Mouse (Mus musculus): Measurements from ENCODE around the gene Zfp599. TPM values are rescaled to one million over a fixed set of nuclear protein-coding genes. Genes with fewer than 3 reads are reported as not detected.
"Not testable (repeated sequence)": the region's sequence is repeated elsewhere in the genome, so short reads cannot be mapped to it uniquely, and the experiment has no call there.

Gene Zfp599
- polyA plus RNA-seq, 1 experiment from 2014 or later: 8.1 TPM

DNA sequence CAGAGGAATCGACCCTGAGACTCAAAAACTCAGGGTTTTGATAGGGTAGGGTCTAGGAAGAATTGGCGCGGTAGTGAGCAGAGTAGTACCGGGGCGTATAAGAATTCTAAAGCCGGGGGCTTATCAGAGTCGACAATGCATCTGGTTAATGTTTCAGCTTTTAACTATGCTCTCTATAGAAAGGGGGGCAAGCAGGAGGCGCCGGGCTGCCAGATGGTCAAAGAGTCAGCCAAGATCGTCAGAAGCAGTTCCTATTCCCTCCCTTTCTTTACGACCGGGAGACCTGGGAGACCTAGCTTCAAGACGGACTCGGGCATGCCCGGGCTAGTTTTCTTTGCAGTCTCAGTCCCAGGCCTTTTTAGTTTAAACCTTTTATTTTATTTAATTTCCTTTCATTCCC lies 32.8 kb downstream of the Zfp599 start:
- H3K36me3 ChIP-seq (ENCODE audit: control insufficient read depth, insufficient read depth, low read length): no peaks in the 10 kb centered on the region
- WGBS: 85% methylated on average over 15 of the region's 15 CpGs
- H3K4me3 ChIP-seq (ENCODE audit: low read depth, low read length): no peak overlapping the region
- no peak overlapping the region for H3K27ac ChIP-seq (ENCODE audit: low read depth, low read length)
- ATAC-seq (ENCODE audit: low FRiP score) (no peak), DNase-seq (ENCODE audit: low spot score) (no peak)
- H3K9me3 ChIP-seq (ENCODE audit: control insufficient read depth, low read length): no peaks in the 10 kb centered on the region
- H3K9ac ChIP-seq (ENCODE audit: low read depth, low read length): no peak overlapping the region
- H3K4me2 ChIP-seq (replicated peaks; ENCODE audit: low read depth, low read length): no peak overlapping the region
- H3K4me1 ChIP-seq (replicated peaks; ENCODE audit: control insufficient read depth, insufficient read depth, low read length): no peaks in the 10 kb centered on the region
- no peaks in the 10 kb centered on the region for H3K27me3 ChIP-seq (ENCODE audit: control insufficient read depth, insufficient read depth, low read length)

DNA sequence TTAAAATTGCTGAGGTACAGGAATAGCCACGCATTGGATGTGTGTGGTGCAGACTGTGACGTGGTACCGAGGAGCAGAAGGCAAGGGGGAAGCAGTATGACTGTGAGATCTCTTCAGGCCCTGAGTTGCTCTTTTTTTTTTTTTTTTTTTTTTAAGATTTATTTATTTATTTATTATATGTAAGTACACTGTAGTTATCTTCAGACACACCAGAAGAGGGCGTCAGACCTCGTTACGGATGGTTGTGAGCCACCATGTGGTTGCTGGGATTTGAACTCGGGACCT lies 33.4 kb downstream of the Zfp599 start:
- H3K27ac ChIP-seq (ENCODE audit: low read depth, low read length): not testable (repeated sequence)
- H3K4me3 ChIP-seq (ENCODE audit: low read depth, low read length): peak overlapping the region; percentile 74

GRCm38 (mm10) chr9:22225581-22226388 lies 33.9 kb downstream of the Zfp599 start, which contains the start of gene Zfp809:
Gene Zfp809, plus strand, starts transcription at chr9:22225714.
- H3K27ac ChIP-seq (ENCODE audit: low read depth, low read length): peak within 1 kb of the TSS; percentile 78
- peak; percentile 99 for ATAC-seq (ENCODE audit: low FRiP score)
- H3K4me3 ChIP-seq (ENCODE audit: low read depth, low read length): peak within 1 kb of the TSS; percentile 74
- no peaks in the 10 kb centered on the region for H3K9me3 ChIP-seq (ENCODE audit: control insufficient read depth, low read length)
- peak within 1 kb of the TSS; percentile 58 for H3K4me2 ChIP-seq (replicated peaks; ENCODE audit: low read depth, low read length)
- no peaks in the 10 kb centered on the region for H3K36me3 ChIP-seq (ENCODE audit: control insufficient read depth, insufficient read depth, low read length)
- no peaks in the 10 kb centered on the region for H3K4me1 ChIP-seq (replicated peaks; ENCODE audit: control insufficient read depth, insufficient read depth, low read length)
- peak within 1 kb of the TSS; percentile 80 for H3K9ac ChIP-seq (ENCODE audit: low read depth, low read length)
- no peaks in the 10 kb centered on the region for H3K27me3 ChIP-seq (ENCODE audit: control insufficient read depth, insufficient read depth, low read length)
- DNase-seq (ENCODE audit: low spot score): peak; percentile 98
- 2% methylated on average over 35 of the region's 35 CpGs for WGBS

More for the DNA sequence above, 33.4 kb downstream of the Zfp599 start:
- H3K9me3 ChIP-seq (ENCODE audit: control insufficient read depth, low read length); H3K27me3 ChIP-seq (ENCODE audit: control insufficient read depth, insufficient read depth, low read length); ATAC-seq (ENCODE audit: low FRiP score); H3K4me1 ChIP-seq (replicated peaks; ENCODE audit: control insufficient read depth, insufficient read depth, low read length); H3K9ac ChIP-seq (ENCODE audit: low read depth, low read length); H3K36me3 ChIP-seq (ENCODE audit: control insufficient read depth, insufficient read depth, low read length); DNase-seq (ENCODE audit: low spot score): not testable (repeated sequence)
- H3K4me2 ChIP-seq (replicated peaks; ENCODE audit: low read depth, low read length): peak overlapping the region; percentile 58
- 61% methylated on average over 7 of the region's 7 CpGs for WGBS

- peak; percentile 60 for DNase-seq (ENCODE audit: low spot score)
- WGBS: 22% methylated on average over 17 of the region's 17 CpGs
- H3K4me2 ChIP-seq (replicated peaks; ENCODE audit: low read depth, low read length): peak overlapping the region; percentile 58
- peak; percentile 77 for ATAC-seq (ENCODE audit: low FRiP score)
- H3K36me3 ChIP-seq (ENCODE audit: control insufficient read depth, insufficient read depth, low read length): no peaks in the 10 kb centered on the region
- no peak overlapping the region; the same call in 1 of the 2 replicates for H3K27ac ChIP-seq (ENCODE audit: low read depth, low read length)
- H3K4me1 ChIP-seq (replicated peaks; ENCODE audit: control insufficient read depth, insufficient read depth, low read length): no peaks in the 10 kb centered on the region
- H3K9ac ChIP-seq (ENCODE audit: low read depth, low read length): peak overlapping the region; percentile 80
- H3K4me3 ChIP-seq (ENCODE audit: low read depth, low read length): peak overlapping the region; percentile 74
- H3K27me3 ChIP-seq (ENCODE audit: control insufficient read depth, insufficient read depth, low read length): no peaks in the 10 kb centered on the region
- no peaks in the 10 kb centered on the region for H3K9me3 ChIP-seq (ENCODE audit: control insufficient read depth, low read length)
Observed at GRCm38 (mm10) chr9:22224536-22225503, 34.9 kb downstream of the Zfp599 start.

- 96% methylated on average over 4 of the region's 4 CpGs for WGBS
- Histone ChIP-seq H3K27me3 (ENCODE audit: control insufficient read depth, insufficient read depth, low read length) (no peaks in the 10 kb centered on the region), H3K27ac (ENCODE audit: low read depth, low read length) (no peak overlapping the region), H3K9ac (ENCODE audit: low read depth, low read length) (no peak overlapping the region), H3K4me1 (replicated peaks; ENCODE audit: control insufficient read depth, insufficient read depth, low read length) (no peaks in the 10 kb centered on the region), H3K4me3 (ENCODE audit: low read depth, low read length) (no peak overlapping the region), H3K36me3 (ENCODE audit: control insufficient read depth, insufficient read depth, low read length) (no peaks in the 10 kb centered on the region), H3K4me2 (replicated peaks; ENCODE audit: low read depth, low read length) (no peak overlapping the region), H3K9me3 (ENCODE audit: control insufficient read depth, low read length) (no peaks in the 10 kb centered on the region)
- DNase-seq (ENCODE audit: low spot score): no peak
- ATAC-seq (ENCODE audit: low FRiP score): no peak
Observed at GRCm38 (mm10) chr9:22224066-22224465, 35.6 kb downstream of the Zfp599 start.

DNA sequence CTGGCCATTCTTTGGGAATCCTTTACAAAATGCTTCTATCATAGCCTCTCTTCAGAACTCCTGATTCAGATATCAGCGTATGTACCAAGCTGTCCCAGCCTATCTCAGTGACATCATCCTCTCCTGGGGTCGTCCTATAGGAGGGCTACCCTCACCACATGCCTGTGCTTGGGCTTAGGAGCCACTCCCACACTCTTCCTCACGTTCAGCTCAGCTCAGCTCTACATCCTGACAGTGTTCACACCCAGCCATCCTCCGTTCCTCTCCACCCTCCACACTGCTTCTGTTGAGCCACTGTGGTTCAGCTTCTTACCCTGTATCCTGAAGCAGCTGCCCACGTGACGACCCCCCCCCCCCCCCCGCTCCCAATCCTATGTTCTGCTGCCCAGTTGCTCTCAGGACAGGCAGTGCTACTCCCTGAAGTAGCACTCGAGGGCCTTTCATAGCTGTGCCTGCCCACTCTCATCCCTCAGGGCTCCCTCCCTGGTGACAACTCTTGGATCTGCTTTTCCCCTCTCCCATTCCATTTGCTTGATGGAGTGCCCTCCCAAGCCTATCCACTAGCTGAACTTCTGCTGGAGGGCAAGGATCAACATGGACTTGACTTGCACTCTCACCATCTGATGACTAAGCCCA lies 41.7 kb downstream of the Zfp599 start:
- no peak overlapping the region for H3K9ac ChIP-seq (ENCODE audit: low read depth, low read length)
- no peak for DNase-seq (ENCODE audit: low spot score)

GRCm38 (mm10) chr9:22216705-22217104 lies 43.0 kb downstream of the Zfp599 start:
- H3K27me3 ChIP-seq (ENCODE audit: control insufficient read depth, insufficient read depth, low read length): no peaks in the 10 kb centered on the region
- no peaks in the 10 kb centered on the region for H3K9me3 ChIP-seq (ENCODE audit: control insufficient read depth, low read length)
- H3K4me1 ChIP-seq (replicated peaks; ENCODE audit: control insufficient read depth, insufficient read depth, low read length): no peaks in the 10 kb centered on the region
- no peaks in the 10 kb centered on the region for H3K36me3 ChIP-seq (ENCODE audit: control insufficient read depth, insufficient read depth, low read length)
- H3K4me3 ChIP-seq (ENCODE audit: low read depth, low read length): no peak overlapping the region
- no peak for ATAC-seq (ENCODE audit: low FRiP score)
- H3K4me2 ChIP-seq (replicated peaks; ENCODE audit: low read depth, low read length): no peak overlapping the region
- H3K9ac ChIP-seq (ENCODE audit: low read depth, low read length): no peak overlapping the region
- 54% methylated on average over 3 of the region's 3 CpGs for WGBS
- no peak for DNase-seq (ENCODE audit: low spot score)
- H3K27ac ChIP-seq (ENCODE audit: low read depth, low read length): no peak overlapping the region

More for the DNA sequence above, 41.7 kb downstream of the Zfp599 start:
- Histone ChIP-seq H3K27me3 (ENCODE audit: control insufficient read depth, insufficient read depth, low read length) (no peaks in the 10 kb centered on the region), H3K9me3 (ENCODE audit: control insufficient read depth, low read length) (no peaks in the 10 kb centered on the region), H3K4me1 (replicated peaks; ENCODE audit: control insufficient read depth, insufficient read depth, low read length) (no peaks in the 10 kb centered on the region), H3K4me2 (replicated peaks; ENCODE audit: low read depth, low read length) (no peak overlapping the region), H3K27ac (ENCODE audit: low read depth, low read length) (no peak overlapping the region), H3K4me3 (ENCODE audit: low read depth, low read length) (no peak overlapping the region), H3K36me3 (ENCODE audit: control insufficient read depth, insufficient read depth, low read length) (no peaks in the 10 kb centered on the region)
- no peak for ATAC-seq (ENCODE audit: low FRiP score)
- WGBS: 58% methylated on average over 7 of the region's 8 CpGs

DNA sequence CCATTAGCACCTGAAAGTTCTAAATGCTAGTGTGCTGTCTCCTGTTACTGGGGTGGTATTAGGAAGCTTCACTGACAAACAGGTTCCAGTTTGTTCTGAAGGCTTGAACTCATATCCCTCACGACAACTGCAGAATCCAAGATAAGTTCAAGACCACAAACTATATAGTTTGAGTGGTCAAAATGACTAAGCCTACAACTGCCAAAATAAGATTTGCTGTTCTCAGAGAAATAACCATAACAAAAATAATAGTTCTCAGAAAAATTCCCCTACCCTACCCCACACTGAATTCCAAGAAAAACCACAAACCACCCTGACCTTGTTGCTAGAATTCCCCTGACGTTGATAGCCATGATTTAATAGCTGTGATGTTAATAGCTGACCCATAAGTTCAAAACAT lies 45.1 kb downstream of the Zfp599 start:
- no peak for ATAC-seq (ENCODE audit: low FRiP score)
- no peak overlapping the region for H3K4me2 ChIP-seq (replicated peaks; ENCODE audit: low read depth, low read length)
- no peak overlapping the region for H3K9ac ChIP-seq (ENCODE audit: low read depth, low read length)
- no peak overlapping the region for H3K4me3 ChIP-seq (ENCODE audit: low read depth, low read length)
- no peak for DNase-seq (ENCODE audit: low spot score)
- H3K36me3 ChIP-seq (ENCODE audit: control insufficient read depth, insufficient read depth, low read length): no peaks in the 10 kb centered on the region
- H3K9me3 ChIP-seq (ENCODE audit: control insufficient read depth, low read length): no peaks in the 10 kb centered on the region
- H3K4me1 ChIP-seq (replicated peaks; ENCODE audit: control insufficient read depth, insufficient read depth, low read length): no peaks in the 10 kb centered on the region
- H3K27me3 ChIP-seq (ENCODE audit: control insufficient read depth, insufficient read depth, low read length): no peaks in the 10 kb centered on the region
- no peak overlapping the region for H3K27ac ChIP-seq (ENCODE audit: low read depth, low read length)
- 87% methylated on average over 2 of the region's 2 CpGs for WGBS

Data from hindbrain, embryonic 11.5 days (tissue).